Mouse (Mus musculus) kidney, embryonic 16.5 days (tissue): Measurements from ENCODE around the gene Erc2. TPM values are rescaled to one million over a fixed set of nuclear protein-coding genes. Genes with fewer than 3 reads are reported as not detected.

ENCODE experiments used
- ATAC-seq: fragments of 200-750 bp; cut with Nextera tagmentation; 2 replicates; pipeline ENCODE4 v1.8.0; 2017; ENCODE audit warnings: moderate TSS enrichment; ENCODE audit not compliant: low FRiP score, low TSS enrichment
- H3K27ac ChIP-seq: fragments of 300-500 bp; sonication (generic); 2 replicates; pipeline ENCODE4 v1.5.1; 2014; ENCODE audit warnings: low read length
- H3K27me3 ChIP-seq: fragments of 300-500 bp; sonication (generic); 2 replicates; pipeline ENCODE4 v1.6.1; 2014; ENCODE audit warnings: low read length, control low read depth, mixed read lengths; ENCODE audit not compliant: insufficient read depth
- H3K36me3 ChIP-seq: fragments of 300-500 bp; sonication (generic); 2 replicates; pipeline ENCODE4 v1.6.1; 2014; ENCODE audit warnings: low read length, control low read depth, mixed read lengths; ENCODE audit not compliant: insufficient read depth
- H3K4me1 ChIP-seq: fragments of 300-500 bp; sonication (generic); 2 replicates; pipeline ENCODE4 v1.6.1; 2014; ENCODE audit warnings: low read length, control low read depth, mixed read lengths; ENCODE audit not compliant: insufficient read depth
- H3K4me2 ChIP-seq: fragments of 300-500 bp; sonication (generic); replicated peaks from 2 replicates; pipeline ENCODE4 v1.6.1; 2014; ENCODE audit warnings: low read depth, low read length
- H3K4me3 ChIP-seq: fragments of 300-500 bp; sonication (generic); 2 replicates; pipeline ENCODE4 v1.5.1; 2014; ENCODE audit warnings: mild to moderate bottlenecking, low read length
- H3K9ac ChIP-seq: fragments of 300-500 bp; sonication (generic); replicated peaks from 2 replicates; pipeline ENCODE4 v1.6.1; 2014; ENCODE audit warnings: low read length
- H3K9me3 ChIP-seq: fragments of 300-500 bp; sonication (generic); 2 replicates; pipeline ENCODE4 v1.6.1; 2016; ENCODE audit warnings: low read length, control low read depth
- WGBS: fragments of 180-500 bp; shearing (Covaris S2); extraction: QIAGEN DNeasy Blood & Tissue Kit; methylation state at CpG from one replicate; pipeline ENCODE4 v1.1.7; 2014; 5-methylcytosine and 5-hydroxymethylcytosine counted together
- polyA plus RNA-seq: library from polyadenylated mRNA; unstranded; fragments of >200 nt; fragmentation: Nextera tagmentation; extraction: Ambion mirVana; gene quantifications from 2 replicates; pipeline ENCODE4 v1.2.1, GENCODE M21; 2015

Gene Erc2
- polyA plus RNA-seq, 1 experiment from 2014 or later, result 4.9 TPM

- ATAC-seq, result no peak
- Histone ChIP-seq H3K4me3 (peak overlapping the region; percentile 73), H3K4me2 (peak overlapping the region; percentile 91), H3K36me3 (no peaks in the 10 kb centered on the region), H3K9ac (peak overlapping the region; percentile 68), H3K27ac (no peak overlapping the region), H3K27me3 (peaks cover 42% of the 10 kb centered on the region), H3K4me1 (peaks cover 41% of the 10 kb centered on the region), H3K9me3 (no peaks in the 10 kb centered on the region)
- WGBS, result 23% methylated on average over 27 of the region's 27 CpGs
These were observed 886.3 kb downstream of the Erc2 start for GRCm38 (mm10) chr14:28508288-28509258.

- ATAC-seq, result 0 out of 2 replicates have a peak, but pooled peaks have one; percentile 7
- H3K9ac ChIP-seq, result peak overlapping the region; percentile 68
- H3K27ac ChIP-seq, result 0 out of 2 replicates have a peak overlapping the region, but pooled peaks have one; percentile 2
These were observed 887.5 kb downstream of the Erc2 start for GRCm38 (mm10) chr14:28509441-28510340.

GRCm38 (mm10) chr14:28510341-28511028, 888.3 kb downstream of the Erc2 start:
- H3K27ac ChIP-seq, result no peak overlapping the region

More at GRCm38 (mm10) chr14:28509441-28510340, 887.5 kb downstream of the Erc2 start:
- peak overlapping the region; percentile 91 for H3K4me2 ChIP-seq
- H3K36me3 ChIP-seq, result no peaks in the 10 kb centered on the region
- H3K27me3 ChIP-seq, result peaks cover 38% of the 10 kb centered on the region
- H3K4me1 ChIP-seq, result peaks cover 34% of the 10 kb centered on the region
- H3K9me3 ChIP-seq, result no peaks in the 10 kb centered on the region
- H3K4me3 ChIP-seq, result peak overlapping the region; percentile 73
- 1% methylated on average over 47 of the region's 47 CpGs for WGBS

GRCm38 (mm10) chr14:28511029-28511651, 888.9 kb downstream of the Erc2 start:
- no peak for ATAC-seq
- no peaks in the 10 kb centered on the region for H3K9me3 ChIP-seq
- H3K9ac ChIP-seq, result peak overlapping the region; percentile 68
- peak overlapping the region; percentile 91 for H3K4me2 ChIP-seq
- H3K4me3 ChIP-seq, result peak overlapping the region; percentile 73
- under 1% methylated on average over 32 of the region's 41 CpGs for WGBS
- no peaks in the 10 kb centered on the region for H3K36me3 ChIP-seq
- peaks cover 41% of the 10 kb centered on the region for H3K27me3 ChIP-seq
- H3K27ac ChIP-seq, result no peak overlapping the region
- H3K4me1 ChIP-seq, result peaks cover 34% of the 10 kb centered on the region

More at GRCm38 (mm10) chr14:28510341-28511028, 888.3 kb downstream of the Erc2 start:
- Histone ChIP-seq H3K4me3 (peak overlapping the region; percentile 73), H3K4me2 (peak overlapping the region; percentile 91), H3K9ac (peak overlapping the region; percentile 68), H3K27me3 (peaks cover 42% of the 10 kb centered on the region), H3K4me1 (peaks cover 34% of the 10 kb centered on the region), H3K9me3 (no peaks in the 10 kb centered on the region), H3K36me3 (no peaks in the 10 kb centered on the region)
- no peak for ATAC-seq
- WGBS, result 2% methylated on average over 29 of the region's 29 CpGs

GRCm38 (mm10) chr14:28512805-28513590, 890.8 kb downstream of the Erc2 start:
- Histone ChIP-seq H3K36me3 (0 out of 2 replicates have a peak, but pooled peaks cover under 1% of the 10 kb centered on the region), H3K9ac (no peak overlapping the region), H3K4me2 (no peak overlapping the region), H3K4me1 (peaks cover 31% of the 10 kb centered on the region), H3K27ac (no peak overlapping the region), H3K9me3 (no peaks in the 10 kb centered on the region), H3K4me3 (no peak overlapping the region), H3K27me3 (peaks cover 36% of the 10 kb centered on the region)
- no peak for ATAC-seq
- WGBS, result 86% methylated on average over 5 of the region's 5 CpGs

- H3K9ac ChIP-seq, result no peak overlapping the region
- H3K4me1 ChIP-seq, result peaks cover 24% of the 10 kb centered on the region
- 0 out of 2 replicates have a peak, but pooled peaks cover 7% of the 10 kb centered on the region for H3K36me3 ChIP-seq
- WGBS, result 51% methylated on average over 2 of the region's 2 CpGs
- ATAC-seq, result no peak
- H3K4me3 ChIP-seq, result no peak overlapping the region
- peaks cover 28% of the 10 kb centered on the region for H3K27me3 ChIP-seq
- no peaks in the 10 kb centered on the region for H3K9me3 ChIP-seq
- no peak overlapping the region for H3K27ac ChIP-seq
- H3K4me2 ChIP-seq, result no peak overlapping the region
These were observed 891.9 kb downstream of the Erc2 start for GRCm38 (mm10) chr14:28514171-28514570.

GRCm38 (mm10) chr14:28515331-28515730, 893.1 kb downstream of the Erc2 start:
- Histone ChIP-seq H3K36me3 (0 out of 2 replicates have a peak, but pooled peaks cover 15% of the 10 kb centered on the region), H3K9me3 (no peaks in the 10 kb centered on the region), H3K9ac (no peak overlapping the region), H3K27ac (no peak overlapping the region), H3K4me2 (no peak overlapping the region), H3K4me1 (peaks cover 12% of the 10 kb centered on the region), H3K4me3 (no peak overlapping the region), H3K27me3 (peaks cover 24% of the 10 kb centered on the region)
- WGBS, result 50% methylated on average over 6 of the region's 6 CpGs
- ATAC-seq, result no peak
